Mouse (Mus musculus) C2C12 (cell line): ENCODE data around the gene Ccdc190. TPM values are rescaled to one million over a fixed set of nuclear protein-coding genes. Genes with fewer than 3 reads are reported as not detected.
A peak's percentile ranks its signal among the peaks of the same experiment; 100 is the strongest.

Experiments used
- H3K27me3 ChIP-seq: one replicate; pipeline ENCODE4 v1.6.1; 2011; ENCODE audit not compliant: control insufficient read depth, insufficient read depth, insufficient read length
- H3K36me3 ChIP-seq: one replicate; pipeline ENCODE4 v1.6.1; 2011; ENCODE audit not compliant: control insufficient read depth, insufficient read depth
- H3K4me3 ChIP-seq: one replicate; pipeline ENCODE4 v1.5.1; 2011; ENCODE audit warnings: mild to moderate bottlenecking, control low read depth; ENCODE audit not compliant: poor library complexity, insufficient read depth, severe bottlenecking
- H3K79me2 ChIP-seq: one replicate; pipeline ENCODE4 v1.6.1; 2011; ENCODE audit not compliant: control insufficient read depth, insufficient read depth
- H3K79me3 ChIP-seq: one replicate; pipeline ENCODE4 v1.6.1; 2011; ENCODE audit warnings: low read depth, control low read depth
- H3ac ChIP-seq: one replicate; pipeline ENCODE3; 2011; ENCODE audit warnings: low read depth; ENCODE audit not compliant: control insufficient read depth, insufficient read length
- CEBPB ChIP-seq: IDR thresholded peaks from one replicate; pipeline ENCODE4 v1.6.1; 2011; ENCODE audit warnings: low read depth, mild to moderate bottlenecking, control low read depth, moderate library complexity
- CTCF ChIP-seq: IDR thresholded peaks from one replicate; pipeline ENCODE4 v1.5.1; 2011; ENCODE audit not compliant: control insufficient read depth, insufficient read depth, insufficient read length
- FOSL1 ChIP-seq: IDR thresholded peaks from one replicate; pipeline ENCODE4 v1.8.0; 2011; ENCODE audit warnings: mild to moderate bottlenecking, low read length; ENCODE audit not compliant: poor library complexity, insufficient read depth, severe bottlenecking
- MAX ChIP-seq: IDR thresholded peaks from one replicate; pipeline ENCODE4 v1.6.1; 2011; ENCODE audit warnings: mild to moderate bottlenecking, control low read depth
- MYOD1 ChIP-seq: IDR thresholded peaks from one replicate; pipeline ENCODE4 v1.6.1; 2011; ENCODE audit warnings: low read depth; ENCODE audit not compliant: control insufficient read depth, insufficient read length
- MYOG ChIP-seq: IDR thresholded peaks from one replicate; pipeline ENCODE4 v1.6.1; 2011; ENCODE audit not compliant: control insufficient read depth, insufficient read length; ENCODE audit errors: extremely low read depth
- USF1 ChIP-seq: IDR thresholded peaks from one replicate; pipeline ENCODE4 v1.6.1; 2011; ENCODE audit warnings: low read depth, mild to moderate bottlenecking, control low read depth, moderate library complexity
- polyA plus RNA-seq: library from polyadenylated mRNA; unstranded; fragments of >200 nt; fragmentation: generic; extraction: Trizol; gene quantifications from one replicate; pipeline ENCODE4 v1.2.1, GENCODE M21; 2012; ENCODE audit warnings: missing spikeins

The Ccdc190 gene
- polyA plus RNA-seq, 1 experiment: not detected

DNA sequence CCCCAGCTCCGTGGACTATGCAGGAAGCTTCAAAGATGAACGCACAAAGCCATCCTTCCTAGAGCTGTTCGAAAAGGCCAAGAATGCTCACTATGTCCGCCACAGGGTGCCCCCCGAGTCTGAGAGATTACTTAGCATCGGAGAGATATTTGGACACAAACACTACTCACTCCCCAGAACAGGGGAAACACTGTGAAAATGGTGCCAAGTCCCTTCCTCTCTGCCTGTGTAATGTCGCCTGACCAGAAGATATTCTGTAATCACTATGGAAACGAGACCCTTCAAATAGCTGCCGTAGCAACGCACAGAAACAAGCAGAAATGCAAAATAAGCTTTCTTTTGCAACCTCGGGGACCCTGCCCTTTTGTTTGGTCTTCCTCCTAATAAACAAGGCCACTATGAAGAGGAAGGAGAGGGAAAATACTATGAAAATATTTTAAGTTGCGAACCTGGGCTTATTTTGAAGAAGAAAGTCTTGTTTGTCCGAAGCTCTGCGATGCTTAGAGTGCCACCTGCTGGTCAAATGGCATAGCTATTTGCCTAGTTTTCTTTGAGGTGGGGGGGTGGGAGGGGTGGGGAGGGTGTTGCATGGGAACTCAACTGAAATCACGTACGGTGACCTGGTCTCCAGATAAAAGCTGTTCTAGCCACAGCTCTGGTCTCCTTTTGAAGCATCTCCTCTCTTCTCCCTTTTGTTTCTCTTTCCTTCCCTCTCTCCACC is 5.7 kb downstream of the Ccdc190 start:
- no peak overlapping the region for H3K4me3 ChIP-seq
- H3K27me3 ChIP-seq: no peaks in the 10 kb centered on the region
- no peak for TF ChIP-seq MAX
- no peak for TF ChIP-seq USF1
- no peak for TF ChIP-seq MYOG
- TF ChIP-seq CEBPB: no peak
- no peak for TF ChIP-seq FOSL1
- no peak for TF ChIP-seq MYOD1
- no peak for TF ChIP-seq CTCF
- no peak overlapping the region for H3ac ChIP-seq
- H3K79me2 ChIP-seq: no peaks in the 10 kb centered on the region
- no peaks in the 10 kb centered on the region for H3K36me3 ChIP-seq
- H3K79me3 ChIP-seq: no peaks in the 10 kb centered on the region

DNA sequence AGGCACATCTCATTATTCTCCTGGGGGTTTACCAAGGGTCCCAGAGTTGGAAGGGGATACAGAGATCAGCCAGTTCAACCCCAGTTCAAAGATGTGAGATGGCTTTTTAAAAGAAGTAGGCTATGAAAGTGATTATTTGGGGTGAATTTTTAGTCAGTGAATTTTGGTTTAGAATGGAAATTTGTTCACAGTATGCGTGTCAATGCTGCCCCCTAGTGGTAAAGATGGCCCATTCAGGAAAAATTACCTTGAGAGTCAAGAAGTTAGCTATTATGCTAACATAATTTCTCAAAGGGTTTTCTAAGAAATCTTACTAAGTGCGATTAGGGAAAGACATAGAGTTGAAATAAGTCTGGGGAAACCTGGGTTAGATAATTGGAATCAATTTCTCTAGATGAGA is 10.9 kb downstream of the Ccdc190 start:
- H3K79me3 ChIP-seq: no peaks in the 10 kb centered on the region
- no peaks in the 10 kb centered on the region for H3K36me3 ChIP-seq
- no peak for TF ChIP-seq USF1
- TF ChIP-seq MAX: no peak
- TF ChIP-seq MYOD1: no peak
- TF ChIP-seq FOSL1: no peak
- no peak for TF ChIP-seq CEBPB
- no peak for TF ChIP-seq CTCF
- TF ChIP-seq MYOG: no peak
- H3K4me3 ChIP-seq: no peak overlapping the region
- no peak overlapping the region for H3ac ChIP-seq
- no peaks in the 10 kb centered on the region for H3K79me2 ChIP-seq
- H3K27me3 ChIP-seq: no peaks in the 10 kb centered on the region

DNA sequence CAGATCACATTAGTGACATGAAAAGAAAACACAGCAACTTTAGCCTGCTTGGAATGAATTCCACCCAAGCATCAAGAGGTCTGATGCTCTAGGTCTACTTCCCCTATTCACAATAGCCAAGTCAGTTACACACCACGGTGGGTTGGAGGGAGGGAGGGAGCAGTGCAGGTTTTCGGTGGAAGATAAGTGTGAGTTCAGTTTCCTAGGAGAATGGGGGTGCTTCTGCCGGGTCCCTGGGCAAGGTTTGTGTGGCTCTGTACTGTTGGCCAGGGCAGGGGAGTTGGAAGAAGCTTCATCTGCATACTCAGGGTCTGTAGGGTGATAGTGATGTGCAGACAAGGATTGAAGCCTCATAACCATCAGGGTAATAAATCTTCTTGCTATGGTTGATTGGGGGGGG is 17.6 kb downstream of the Ccdc190 start:
- Histone ChIP-seq H3K4me3 (no peak overlapping the region), H3K79me3 (no peaks in the 10 kb centered on the region), H3K79me2 (no peaks in the 10 kb centered on the region), H3ac (no peak overlapping the region), H3K36me3 (peaks cover 8% of the 10 kb centered on the region), H3K27me3 (no peaks in the 10 kb centered on the region)
- TF ChIP-seq FOSL1 (no peak), CTCF (no peak)

- TF ChIP-seq MYOD1 (no peak), USF1 (no peak), CTCF (no peak), FOSL1 (no peak), CEBPB (no peak), MAX (no peak), MYOG (no peak)
- no peaks in the 10 kb centered on the region for H3K79me2 ChIP-seq
- no peaks in the 10 kb centered on the region for H3K27me3 ChIP-seq
- no peaks in the 10 kb centered on the region for H3K79me3 ChIP-seq
- no peak overlapping the region for H3K4me3 ChIP-seq
- H3K36me3 ChIP-seq: peaks cover 16% of the 10 kb centered on the region
- no peak overlapping the region for H3ac ChIP-seq
Measured at GRCm38 (mm10) chr1:169947654-169948053, 19.2 kb downstream of the Ccdc190 start.

GRCm38 (mm10) chr1:169948280-169948679 is 19.8 kb downstream of the Ccdc190 start:
- Histone ChIP-seq H3K79me2 (no peaks in the 10 kb centered on the region), H3K79me3 (no peaks in the 10 kb centered on the region), H3K27me3 (no peaks in the 10 kb centered on the region), H3K4me3 (no peak overlapping the region), H3K36me3 (peaks cover 18% of the 10 kb centered on the region), H3ac (no peak overlapping the region)
- TF ChIP-seq MYOG (no peak), MYOD1 (no peak), CEBPB (no peak), MAX (no peak), FOSL1 (no peak), USF1 (no peak)

- TF ChIP-seq CEBPB (peak; percentile 51), CTCF (no peak)
- Histone ChIP-seq H3K36me3 (peaks cover 19% of the 10 kb centered on the region), H3K79me2 (no peaks in the 10 kb centered on the region), H3K27me3 (no peaks in the 10 kb centered on the region), H3ac (no peak overlapping the region), H3K79me3 (no peaks in the 10 kb centered on the region), H3K4me3 (no peak overlapping the region)
Measured at GRCm38 (mm10) chr1:169948866-169949265, 20.4 kb downstream of the Ccdc190 start.
